Mouse (Mus musculus) retina, postnatal 7 days (tissue): ENCODE data around the gene Pinlyp.

ENCODE experiments used
- DNase-seq: peaks from one replicate; pipeline ENCODE4 v3.0.0-alpha.2; 2012; ENCODE audit warnings: low read depth, low spot score

Gene Pinlyp

GRCm38 (mm10) chr7:24546068-24546614 lies at the start of gene Pinlyp, which contains the start of gene Xrcc1:
Pinlyp (minus strand) TSS chr7:24546118.
Xrcc1 (plus strand) TSS chr7:24546289.
- DNase-seq: no peak

GRCm38 (mm10) chr7:24595464-24595863 lies 49.5 kb upstream of the Pinlyp start:
- no peak for DNase-seq

GRCm38 (mm10) chr7:24594309-24594803 lies 48.4 kb upstream of the Pinlyp start:
- no peak for DNase-seq

GRCm38 (mm10) chr7:24593621-24594308 lies 47.8 kb upstream of the Pinlyp start:
- DNase-seq: peak; percentile 45

GRCm38 (mm10) chr7:24592781-24593180 lies 46.9 kb upstream of the Pinlyp start:
- no peak for DNase-seq

GRCm38 (mm10) chr7:24592163-24592562 lies 46.2 kb upstream of the Pinlyp start:
- DNase-seq: no peak

GRCm38 (mm10) chr7:24591735-24592134 lies 45.8 kb upstream of the Pinlyp start:
- DNase-seq: no peak

GRCm38 (mm10) chr7:24588336-24588735 lies 42.4 kb upstream of the Pinlyp start:
- no peak for DNase-seq

GRCm38 (mm10) chr7:24587330-24588105 lies 41.6 kb upstream of the Pinlyp start, which contains the start of the genes Ethe1 and Zfp575:
Ethe1 (plus strand) TSS chr7:24587543.
Zfp575 (minus strand) TSS chr7:24587641.
- DNase-seq: peak; percentile 51

GRCm38 (mm10) chr7:24586828-24587227 lies 40.9 kb upstream of the Pinlyp start:
- DNase-seq: no peak

- no peak for DNase-seq
Measured at GRCm38 (mm10) chr7:24585995-24586394, 40.1 kb upstream of the Pinlyp start.

GRCm38 (mm10) chr7:24584876-24585275 lies 39.0 kb upstream of the Pinlyp start:
- no peak for DNase-seq

- no peak for DNase-seq
Measured at GRCm38 (mm10) chr7:24577811-24578210, 31.9 kb upstream of the Pinlyp start.

GRCm38 (mm10) chr7:24574224-24574796 lies 28.4 kb upstream of the Pinlyp start:
- DNase-seq: no peak

GRCm38 (mm10) chr7:24572455-24572854 lies 26.5 kb upstream of the Pinlyp start:
- no peak for DNase-seq

- no peak for DNase-seq
Measured at GRCm38 (mm10) chr7:24571071-24571470, 25.2 kb upstream of the Pinlyp start.

GRCm38 (mm10) chr7:24568512-24568911 lies 22.6 kb upstream of the Pinlyp start:
- DNase-seq: no peak

GRCm38 (mm10) chr7:24566206-24566605 lies 20.3 kb upstream of the Pinlyp start:
- DNase-seq: no peak

- no peak for DNase-seq
Measured at GRCm38 (mm10) chr7:24565627-24566026, 19.7 kb upstream of the Pinlyp start.

- DNase-seq: peak; percentile 44
Measured at GRCm38 (mm10) chr7:24564607-24565265, 18.8 kb upstream of the Pinlyp start.

GRCm38 (mm10) chr7:24563837-24564206 lies 17.9 kb upstream of the Pinlyp start:
- DNase-seq: no peak
